Mouse (Mus musculus): ENCODE results near the gene Ccdc83. TPM values are rescaled to one million over a fixed set of nuclear protein-coding genes. Genes with fewer than 3 reads are reported as not detected.
A peak's percentile ranks its signal among the peaks of the same experiment; 100 is the strongest.

Ccdc83 gene
- polyA plus RNA-seq (2017; shearing (Covaris generic)), result under 1 TPM in 1 of 3 experiments, not detected in 2; 0.25 TPM

DNA sequence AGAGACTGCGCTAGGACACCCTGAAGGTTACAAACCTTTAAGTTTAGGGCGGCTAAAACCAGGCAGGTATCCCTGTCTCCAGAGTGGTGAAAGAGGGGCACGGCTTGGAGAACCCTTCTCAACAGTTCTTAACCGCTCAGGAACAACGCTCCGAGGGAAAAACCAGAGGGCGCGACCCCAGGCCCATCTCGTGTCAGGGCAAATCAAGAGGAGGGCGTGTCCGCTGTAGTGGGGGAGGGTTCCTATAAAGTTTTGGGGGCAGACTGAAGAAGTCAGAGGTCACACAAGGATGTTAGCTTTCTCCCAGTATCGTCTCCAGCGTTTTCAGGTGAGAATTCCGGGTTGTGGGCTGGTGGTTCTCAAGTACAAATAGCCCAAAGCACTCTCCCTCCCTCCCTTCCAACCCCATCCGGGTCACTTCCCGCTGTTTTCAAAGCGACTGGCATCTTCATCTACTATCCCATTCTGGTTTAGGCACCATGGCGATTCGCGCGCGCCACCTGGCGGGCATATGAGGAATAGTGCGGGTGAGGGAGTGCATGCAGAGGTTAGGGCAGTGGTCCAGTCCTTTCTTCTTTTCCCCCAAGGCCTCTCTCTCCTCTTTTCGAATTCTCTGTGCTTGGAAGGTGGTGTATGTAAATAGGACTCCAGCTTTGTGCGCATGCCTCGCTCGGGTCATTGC lies at the start of gene Ccdc83:
Ccdc83 (minus strand) TSS at position 489 of the 682 bp plus-strand sequence.
- ATAC-seq, result peak; percentile 92

DNA sequence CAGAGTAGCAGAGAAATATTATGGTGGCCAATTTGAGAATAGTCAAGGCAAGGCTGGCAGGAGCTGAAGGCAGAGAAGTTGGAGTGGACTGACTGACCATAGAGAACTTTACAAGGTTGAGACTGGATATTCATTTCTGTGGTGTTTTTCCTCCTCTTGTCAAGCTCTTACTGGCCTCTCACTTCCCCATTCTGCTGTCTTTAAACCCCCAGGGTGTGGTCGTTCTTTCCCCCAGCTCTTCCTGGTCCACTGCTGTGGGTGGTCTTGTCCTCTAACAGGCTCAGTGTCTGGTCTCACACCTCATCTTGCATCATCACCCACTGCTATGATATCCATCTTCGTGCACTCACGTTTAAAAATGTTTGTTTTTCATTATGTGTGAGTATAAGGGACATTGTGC lies 47.8 kb upstream of the Ccdc83 start:
- no peak for ATAC-seq

DNA sequence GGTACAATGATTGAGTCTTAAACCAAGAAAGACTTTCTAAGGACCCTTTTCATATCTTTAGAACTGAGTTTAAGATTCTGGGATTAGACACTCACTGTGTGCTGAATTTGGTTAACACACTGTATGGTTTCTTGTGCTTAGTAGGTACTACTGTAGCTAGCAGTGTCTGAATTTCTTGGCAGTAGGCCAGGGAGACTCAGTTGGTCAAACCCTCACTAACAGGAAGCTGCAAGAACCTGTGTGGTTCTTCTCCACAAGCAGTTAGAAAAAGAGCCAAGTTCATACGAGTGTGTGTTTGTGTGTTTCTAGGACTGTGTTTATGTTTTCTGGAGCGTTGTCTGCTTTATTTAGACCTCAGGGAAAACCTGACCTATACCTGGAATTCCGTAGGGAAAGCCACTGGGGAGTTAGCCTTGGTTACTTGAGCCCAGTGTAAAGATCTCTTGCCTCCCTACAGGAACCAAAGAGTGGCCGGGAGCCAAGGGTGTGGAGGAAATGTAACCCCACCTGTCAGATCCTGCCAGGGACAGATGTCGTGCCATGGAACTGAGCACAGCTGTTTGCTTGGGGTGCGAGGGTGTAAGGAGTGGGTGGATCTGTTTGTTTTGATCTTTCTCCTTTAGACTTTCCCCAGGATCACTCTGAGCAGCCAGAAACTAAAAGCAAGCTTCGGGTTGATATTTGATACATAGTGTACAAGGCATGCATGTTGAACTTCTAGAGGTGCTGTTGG lies 46.7 kb upstream of the Ccdc83 start:
- ATAC-seq, result peak; percentile 47

DNA sequence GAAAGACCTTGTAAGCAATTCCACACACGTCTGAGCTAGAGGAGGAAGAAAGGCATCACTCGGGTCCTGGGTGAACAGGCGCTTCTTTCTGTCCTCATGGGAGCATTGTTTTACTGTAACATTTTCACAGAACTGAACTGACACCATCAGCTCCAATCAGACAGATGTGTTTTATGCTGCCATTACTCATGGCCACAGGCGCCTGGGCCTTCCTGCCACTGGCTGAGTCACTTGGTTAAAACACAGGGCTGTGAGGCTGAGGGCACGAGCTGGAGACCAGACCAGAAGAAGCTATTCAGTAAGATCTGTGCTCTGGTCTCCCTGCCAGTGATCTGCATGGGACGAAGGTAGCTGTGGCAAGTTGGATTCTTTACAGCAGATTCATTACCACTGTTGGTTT lies 42.4 kb upstream of the Ccdc83 start:
- ATAC-seq, result no peak

DNA sequence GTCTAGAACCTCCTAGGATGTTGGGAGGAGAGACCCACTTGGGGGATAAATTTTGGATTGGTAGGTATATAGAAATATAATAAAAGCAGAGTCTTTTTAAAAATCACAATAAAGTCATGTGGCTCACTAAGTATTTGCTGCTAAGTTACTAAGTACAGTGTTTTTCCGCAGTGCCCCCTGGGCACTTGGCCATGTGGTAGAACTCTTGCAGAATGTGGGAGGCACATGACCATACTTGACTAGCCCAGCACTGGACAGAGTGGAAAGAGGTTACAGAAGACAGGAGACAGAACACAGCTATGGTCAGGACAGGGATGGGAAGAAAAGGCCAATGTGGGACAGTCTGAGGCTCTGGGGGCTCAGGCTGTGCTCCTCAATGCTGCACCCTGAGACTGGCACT lies 41.4 kb upstream of the Ccdc83 start:
- no peak for ATAC-seq

DNA sequence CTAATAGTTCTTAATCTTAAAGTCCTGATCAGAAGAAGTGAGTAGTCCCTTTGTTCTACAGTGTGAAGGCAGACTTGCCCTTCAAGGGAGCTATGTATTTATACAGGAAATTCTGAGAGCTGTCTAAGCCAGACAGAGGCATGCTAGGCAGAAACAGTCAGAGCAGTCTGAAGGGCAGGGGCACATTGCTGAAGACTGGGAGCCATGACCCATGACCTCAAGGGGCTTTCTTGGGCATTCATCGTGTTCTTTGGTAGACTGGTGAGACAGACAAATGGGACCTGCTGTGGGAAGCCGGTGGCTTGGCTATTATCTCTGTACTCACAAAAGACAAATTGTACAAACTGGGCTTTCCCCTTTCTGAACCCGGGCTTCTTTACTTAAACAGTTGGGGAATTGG lies 40.5 kb upstream of the Ccdc83 start:
- ATAC-seq, result no peak

DNA sequence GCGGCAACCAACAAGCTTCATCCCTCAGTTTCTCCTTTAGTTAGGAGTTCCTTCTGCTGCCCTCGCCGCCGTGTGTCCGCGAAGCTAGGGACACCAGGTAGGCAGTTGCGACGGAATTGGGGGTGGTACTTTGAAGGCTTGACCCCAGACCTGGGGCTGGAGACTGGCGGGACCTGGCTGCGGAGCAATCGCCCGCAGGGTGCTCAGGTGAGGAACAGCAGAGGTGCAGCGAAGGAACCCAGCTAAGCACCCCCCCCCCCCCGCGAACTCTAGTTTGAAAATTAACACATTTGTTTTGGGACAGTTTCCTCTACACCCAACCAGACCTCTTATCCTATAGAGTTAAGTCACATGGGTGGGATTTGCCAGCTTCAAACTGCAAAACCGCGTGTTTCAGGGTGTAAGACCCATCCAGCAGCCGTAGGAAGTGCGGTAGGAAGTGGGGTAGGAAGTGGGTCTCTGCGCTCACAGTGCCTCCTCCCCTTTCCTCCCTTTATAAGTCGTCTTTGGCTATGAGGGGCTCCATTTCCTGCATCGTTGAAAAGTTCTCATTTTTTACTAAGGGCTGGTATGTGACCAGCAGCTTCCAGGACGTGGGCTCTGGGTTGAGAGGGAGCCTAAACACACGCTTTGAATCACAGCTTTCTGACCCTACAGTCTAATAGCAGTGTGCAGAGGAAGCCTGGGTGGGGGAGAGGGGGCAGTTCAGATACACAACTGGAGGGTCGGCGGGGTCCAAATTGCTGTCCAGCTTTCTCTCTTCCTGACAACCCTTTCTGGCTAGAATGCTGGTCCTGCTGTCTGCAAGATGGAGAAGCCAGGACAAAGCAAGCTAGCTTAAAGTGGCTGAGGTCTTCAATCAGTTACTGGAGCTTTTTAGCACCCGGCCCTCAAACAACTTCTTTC lies 37.3 kb upstream of the Ccdc83 start:
- peak; percentile 79 for ATAC-seq

DNA sequence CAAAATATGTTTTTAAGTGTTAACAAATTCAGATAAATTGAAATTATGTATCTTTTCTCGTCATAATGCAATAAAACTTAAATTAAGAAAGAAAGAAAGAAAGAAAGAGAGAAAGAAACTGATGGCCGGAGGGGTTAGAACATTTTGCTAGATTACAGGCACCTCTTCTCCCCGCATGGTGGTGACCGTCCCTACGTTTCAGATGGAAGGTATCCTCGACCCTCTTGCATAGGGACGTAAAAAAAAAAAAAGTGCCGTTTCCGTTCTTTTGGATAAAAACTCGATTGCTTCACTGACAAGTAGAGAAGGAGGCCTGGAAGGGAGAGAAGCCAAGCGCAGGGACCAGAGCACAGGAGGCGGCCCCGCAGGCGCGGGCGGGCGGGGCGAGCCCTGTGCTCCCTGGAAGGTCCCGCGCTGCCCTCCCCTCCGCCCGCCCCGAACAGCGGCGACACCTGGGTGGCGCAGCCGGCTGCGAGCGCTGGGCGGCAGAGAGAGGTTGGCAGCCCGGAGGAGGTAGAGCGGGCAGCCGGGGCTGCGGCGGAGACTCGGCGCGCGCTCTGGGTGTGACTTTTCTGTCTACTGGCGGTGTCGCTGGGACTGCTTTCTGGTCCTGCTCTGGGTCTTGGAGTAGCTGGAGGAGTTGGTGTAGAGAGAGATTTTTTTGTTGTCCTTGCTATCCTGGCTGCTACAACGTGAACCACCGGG lies 36.5 kb upstream of the Ccdc83 start, which contains the start of gene Sytl2:
Sytl2 (plus strand) TSS at position 311 of the 705 bp plus-strand sequence.
- ATAC-seq, result peak; percentile 70

DNA sequence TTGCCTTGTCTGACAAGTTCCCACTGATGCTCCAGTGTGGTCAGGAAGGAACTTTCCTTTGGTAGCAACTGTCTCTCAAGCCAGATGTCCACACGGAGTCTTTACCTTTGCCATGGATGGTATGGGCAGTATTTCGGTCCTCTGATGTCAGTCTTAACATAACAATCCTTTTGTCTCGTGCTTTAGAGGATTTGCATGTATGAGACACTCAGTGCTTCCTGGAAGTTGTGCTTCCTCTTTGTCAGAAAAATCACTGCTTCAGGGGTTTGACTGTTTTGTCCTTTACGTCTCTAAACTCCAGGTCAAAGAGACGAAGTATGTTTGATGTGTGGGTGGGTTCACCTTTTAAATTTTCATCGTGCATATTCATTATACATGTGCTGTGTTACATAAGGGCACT lies 26.3 kb upstream of the Ccdc83 start:
- ATAC-seq, result no peak

DNA sequence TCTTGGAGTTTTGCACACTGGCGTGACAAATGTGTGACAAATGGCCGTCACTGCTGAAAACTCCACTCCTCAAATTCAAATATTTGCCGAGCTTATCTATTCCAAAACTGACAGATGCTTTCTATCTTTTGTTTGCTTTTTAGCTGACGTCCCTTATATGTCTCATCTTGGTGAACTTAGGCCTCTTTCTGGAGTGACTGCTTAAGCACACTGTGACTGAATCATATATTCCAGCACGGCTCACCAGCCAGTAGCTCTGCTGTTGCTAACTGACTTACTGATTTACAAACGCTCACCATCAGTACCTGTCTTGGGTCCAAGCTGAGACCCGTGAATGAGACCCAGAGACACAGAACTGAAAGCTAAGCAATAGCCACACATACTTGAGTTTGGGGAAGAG lies 19.2 kb upstream of the Ccdc83 start:
- no peak for ATAC-seq

DNA sequence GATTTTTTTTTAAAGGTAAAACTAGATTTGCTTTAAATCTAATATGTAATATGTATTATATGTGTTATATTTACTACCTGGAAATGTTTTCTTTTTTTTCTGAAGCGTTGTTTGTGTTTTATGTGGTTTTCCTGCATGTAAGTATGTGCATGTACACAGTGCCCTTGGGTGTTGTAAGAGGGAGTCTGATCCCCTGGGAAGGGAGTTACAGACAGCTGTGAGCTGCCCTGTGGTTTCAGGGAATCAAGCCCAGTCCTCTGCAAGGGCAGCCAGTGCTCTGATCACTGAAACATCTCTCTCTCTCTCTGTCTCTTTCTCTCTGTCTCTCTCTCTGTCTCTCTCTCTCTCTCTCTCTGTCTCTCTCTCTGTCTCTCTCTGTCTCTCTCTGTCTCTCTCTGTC lies 17.2 kb upstream of the Ccdc83 start:
- ATAC-seq, result no peak

DNA sequence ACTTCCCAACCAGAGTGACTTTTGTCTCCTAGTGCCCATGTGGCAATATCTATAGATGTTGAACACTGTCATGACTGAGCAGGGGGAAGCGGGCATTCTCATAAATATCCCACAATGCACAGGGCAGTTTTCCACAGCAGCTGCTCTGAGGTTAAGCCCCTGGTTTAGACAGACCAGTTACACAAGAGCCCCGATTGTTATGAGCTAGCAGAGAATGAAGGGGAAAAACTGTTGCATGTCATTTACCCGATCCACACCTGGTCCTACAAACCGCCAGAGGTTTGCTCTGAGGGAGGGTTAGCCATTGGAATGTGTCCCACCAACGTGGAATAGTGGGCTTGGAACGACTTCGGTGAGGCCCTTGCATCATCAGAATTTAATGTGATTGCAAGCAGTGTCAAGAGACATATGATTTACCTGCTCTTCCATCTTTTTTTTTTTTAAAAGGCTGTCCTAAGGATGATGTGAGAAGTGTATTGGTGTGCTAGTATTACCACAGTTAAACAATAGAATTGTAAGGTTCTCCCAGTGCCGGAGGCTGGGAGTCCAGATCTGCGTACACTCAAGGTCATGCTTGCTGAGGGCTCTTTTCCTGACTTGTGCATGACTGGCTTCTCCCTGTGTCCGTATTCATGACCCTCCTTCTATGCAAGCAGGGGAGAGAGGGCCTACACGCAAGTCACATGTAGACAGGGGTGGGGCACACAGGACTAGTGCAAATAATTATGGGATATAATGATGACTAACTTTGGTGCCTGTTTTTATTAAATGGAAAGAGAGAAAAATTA lies 16.4 kb upstream of the Ccdc83 start:
- no peak for ATAC-seq

DNA sequence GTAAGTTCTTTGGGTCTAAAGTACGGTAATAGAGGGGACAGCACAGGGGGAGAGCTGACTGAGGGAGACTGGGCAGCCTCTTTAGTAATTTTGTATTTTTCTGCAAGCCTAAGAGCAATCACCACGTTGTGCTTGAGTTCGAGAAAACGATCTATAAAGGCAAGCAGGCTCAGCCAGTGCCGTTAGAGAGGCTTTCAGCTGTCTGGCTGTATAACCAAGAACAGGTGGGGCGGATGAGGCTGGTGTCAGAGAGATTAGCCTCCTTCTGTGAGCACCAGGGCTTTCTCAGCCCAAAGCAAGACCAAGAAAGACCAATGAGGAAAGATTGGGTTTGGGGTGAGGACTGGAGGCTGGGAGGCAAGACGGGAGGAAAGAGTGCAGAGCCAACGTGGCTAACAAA lies 15.3 kb upstream of the Ccdc83 start:
- no peak for ATAC-seq

DNA sequence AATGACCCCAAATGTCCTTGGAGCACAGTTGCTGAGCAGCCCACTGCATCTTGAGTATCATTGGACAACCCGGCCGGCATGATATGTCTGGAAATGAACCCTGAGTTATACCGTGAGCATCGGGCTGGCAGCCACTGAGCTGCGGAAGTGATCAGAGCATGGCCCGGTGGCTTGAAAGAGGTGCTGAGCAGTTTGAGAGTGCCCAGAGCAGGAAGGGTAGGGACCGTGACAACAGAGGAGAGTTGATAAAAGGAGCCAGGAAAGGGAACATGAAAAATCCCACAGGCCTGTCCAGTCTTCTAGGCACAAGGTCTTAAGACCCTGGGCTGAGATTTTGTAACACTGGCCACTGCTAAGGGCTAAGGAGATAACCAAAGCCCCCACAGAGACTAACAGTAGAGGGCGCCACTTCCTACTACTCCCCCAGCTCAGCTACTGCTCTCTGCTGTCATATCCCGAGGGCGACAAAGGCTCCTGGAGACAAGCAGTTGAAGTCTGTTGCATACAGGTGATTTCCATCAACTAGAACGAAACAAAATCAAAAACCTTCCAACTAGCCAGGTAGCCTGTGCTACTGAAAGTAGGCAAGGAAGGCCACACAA lies 14.8 kb upstream of the Ccdc83 start:
- ATAC-seq, result peak; percentile 81

DNA sequence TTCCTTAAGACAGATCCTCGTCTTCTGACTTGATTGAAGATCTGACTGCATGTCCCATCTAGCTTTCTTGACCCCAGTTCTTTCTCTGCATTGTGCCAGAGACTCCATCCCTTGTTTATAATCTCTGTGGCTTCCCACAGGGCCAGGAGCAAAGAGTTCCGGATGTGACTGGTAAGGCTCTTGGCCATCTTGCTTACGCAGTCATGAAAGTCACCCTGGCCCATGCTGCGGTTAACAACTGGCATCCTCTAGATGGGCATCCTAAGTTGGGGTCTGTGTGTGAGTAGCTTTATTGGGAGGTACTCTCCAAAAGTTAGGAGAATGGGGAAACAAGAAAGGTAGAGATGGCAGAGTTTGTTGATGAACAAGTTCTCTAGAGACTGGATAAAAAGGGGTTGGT lies 13.6 kb upstream of the Ccdc83 start:
- ATAC-seq, result no peak

DNA sequence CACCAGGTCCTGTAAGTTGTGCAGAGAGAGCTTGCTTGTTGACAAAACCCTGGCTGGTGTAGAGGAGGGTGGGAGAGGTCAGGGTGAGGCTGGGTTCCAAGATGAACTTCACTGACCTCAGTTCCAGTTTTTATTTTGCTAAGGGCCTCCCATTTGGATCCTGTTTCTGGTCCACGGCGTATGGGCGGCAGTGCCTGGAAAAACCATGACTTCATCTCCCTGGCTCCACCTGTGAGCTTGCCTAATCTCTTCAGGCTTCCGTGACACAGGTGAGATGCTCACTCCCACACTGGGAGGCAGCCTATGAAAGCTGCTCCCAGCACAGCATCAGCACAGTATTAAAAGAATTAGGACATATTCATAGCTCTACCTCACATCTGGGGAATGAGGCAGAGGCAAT lies 12.2 kb upstream of the Ccdc83 start:
- no peak for ATAC-seq

DNA sequence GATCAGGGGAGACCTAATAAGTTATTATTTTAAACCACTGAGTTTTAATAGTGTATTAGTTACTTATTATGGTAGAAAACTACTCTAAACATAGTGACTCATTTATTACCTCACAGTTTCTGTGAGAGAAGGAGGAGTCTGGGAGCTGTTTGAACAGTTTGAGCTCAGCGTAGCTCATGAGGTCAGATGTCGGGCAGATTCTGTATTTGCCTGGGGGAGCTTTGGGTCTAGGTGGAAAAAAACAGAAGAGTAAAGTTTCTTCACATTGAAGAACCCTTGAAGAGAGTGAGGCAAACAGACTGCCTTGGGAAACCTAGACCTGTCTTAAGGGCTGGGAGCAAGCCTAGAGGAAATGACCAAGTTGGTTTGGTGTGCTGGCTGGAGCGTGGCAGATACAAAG lies 11.7 kb upstream of the Ccdc83 start:
- ATAC-seq, result no peak

DNA sequence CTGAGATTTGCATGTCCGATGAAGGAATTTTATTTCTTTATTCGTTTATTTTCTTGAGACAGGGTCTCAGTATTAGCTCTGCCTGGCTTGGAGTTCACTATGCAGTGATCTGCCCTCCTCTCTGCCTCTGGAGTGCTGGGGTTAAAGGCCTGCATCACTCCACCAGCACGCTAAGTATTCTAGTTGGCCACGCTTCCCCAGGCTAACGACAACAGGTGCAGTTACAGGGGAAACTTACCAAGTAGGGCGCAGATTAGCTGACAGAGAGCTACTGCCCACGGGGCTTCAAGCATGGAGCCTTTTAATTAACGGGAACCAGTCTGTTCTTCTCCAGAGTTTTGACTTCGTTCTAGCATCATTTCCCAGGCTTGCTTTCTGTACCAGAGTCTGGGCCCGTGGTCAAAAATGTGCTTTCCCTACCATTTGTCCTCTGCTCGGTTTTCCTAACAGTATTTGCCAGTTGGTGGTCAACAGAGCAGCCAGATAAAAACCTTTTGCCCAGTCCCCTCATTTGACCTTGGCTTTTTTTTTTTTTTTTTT lies 9.1 kb upstream of the Ccdc83 start:
- no peak for ATAC-seq

DNA sequence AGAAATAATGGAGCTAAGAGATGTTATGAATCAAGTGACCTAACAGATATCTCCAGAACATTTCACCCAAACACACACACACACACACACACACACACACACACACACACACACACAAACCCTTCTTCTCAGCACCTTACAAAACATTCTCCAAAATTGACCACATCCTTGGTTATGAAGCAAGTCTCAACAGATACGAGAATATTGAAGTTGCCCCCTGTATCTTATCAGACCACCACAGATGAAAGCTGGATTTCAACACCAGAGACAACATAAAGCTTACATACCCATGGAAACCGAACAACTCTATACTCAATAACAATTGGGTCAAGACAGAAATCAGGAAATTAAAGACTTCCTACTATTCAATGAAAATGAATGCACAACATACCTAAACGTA lies 4.6 kb upstream of the Ccdc83 start:
- ATAC-seq, result no peak

DNA sequence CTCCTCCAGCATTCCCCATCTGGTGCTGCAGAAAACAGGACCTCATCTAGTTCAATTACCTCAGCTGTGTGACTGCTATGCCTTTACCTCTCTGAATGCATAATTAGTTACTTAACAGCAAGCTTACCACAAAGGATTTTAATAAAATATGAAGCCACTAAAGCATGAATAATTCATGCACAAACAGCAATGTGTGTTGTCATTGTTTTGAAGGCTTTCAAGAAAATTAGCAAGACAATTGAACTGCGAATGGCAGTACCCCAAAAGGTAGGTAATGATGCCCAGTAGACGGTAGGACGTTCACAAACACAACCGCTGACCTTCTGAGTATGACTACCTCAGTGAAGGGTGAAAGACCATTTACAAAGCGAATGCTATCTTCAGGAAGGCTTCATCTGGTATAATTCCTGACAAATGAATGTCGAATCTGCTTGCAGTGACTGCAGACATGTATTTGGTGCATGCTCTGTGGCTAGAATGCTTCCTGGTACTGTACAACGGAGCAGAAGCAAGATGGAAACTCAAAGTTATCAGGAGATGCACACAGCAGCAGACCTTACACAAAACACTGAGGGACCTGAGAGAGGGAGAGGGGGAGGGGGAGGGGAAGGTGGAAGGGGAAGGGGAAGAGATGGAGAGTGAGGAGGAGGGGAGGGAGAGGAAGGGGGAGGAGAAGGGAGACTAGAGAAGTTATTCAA lies 3.5 kb downstream of the Ccdc83 start:
- no peak for ATAC-seq

Data from inflammation-experienced regulatory T-cells, adult 6 months (primary cell).